Mouse (Mus musculus) retina, postnatal 7 days (tissue): ENCODE results near the gene 1110004F10Rik.
"Not testable (repeated sequence)": the region's sequence is repeated elsewhere in the genome, so short reads cannot be mapped to it uniquely, and the experiment has no call there.

Experiments used
- DNase-seq: peaks from one replicate; pipeline ENCODE4 v3.0.0-alpha.2; 2012; ENCODE audit warnings: low read depth, low spot score

The 1110004F10Rik gene

GRCm38 (mm10) chr7:116039196-116039537 lies at the start of gene 1110004F10Rik:
Gene 1110004F10Rik, plus strand, starts transcription at chr7:116039397.
- DNase-seq = no peak

- DNase-seq = no peak
Observed at GRCm38 (mm10) chr7:116002726-116003125, 36.5 kb upstream of the 1110004F10Rik start.

GRCm38 (mm10) chr7:116029991-116030390 lies 9.2 kb upstream of the 1110004F10Rik start:
- no peak for DNase-seq

- no peak for DNase-seq
Observed at GRCm38 (mm10) chr7:116030597-116031387, 8.4 kb upstream of the 1110004F10Rik start.

- no peak for DNase-seq
Observed at GRCm38 (mm10) chr7:116031388-116031717, 7.8 kb upstream of the 1110004F10Rik start.

- DNase-seq = no peak
Observed at GRCm38 (mm10) chr7:116031718-116032595, 7.2 kb upstream of the 1110004F10Rik start.

GRCm38 (mm10) chr7:116032596-116033307 lies 6.4 kb upstream of the 1110004F10Rik start:
- DNase-seq = peak; percentile 68

GRCm38 (mm10) chr7:116033371-116034241 lies 5.6 kb upstream of the 1110004F10Rik start:
- no peak for DNase-seq

- no peak for DNase-seq
Observed at GRCm38 (mm10) chr7:116034282-116034758, 4.9 kb upstream of the 1110004F10Rik start.

- DNase-seq = no peak
Observed at GRCm38 (mm10) chr7:116035504-116035903, 3.7 kb upstream of the 1110004F10Rik start.

- DNase-seq = no peak
Observed at GRCm38 (mm10) chr7:116036591-116037555, 2.3 kb upstream of the 1110004F10Rik start.

- no peak for DNase-seq
Observed at GRCm38 (mm10) chr7:116038024-116038423, 1.2 kb upstream of the 1110004F10Rik start.

- no peak for DNase-seq
Observed at GRCm38 (mm10) chr7:116038511-116038910, 686 bp upstream of the 1110004F10Rik start, which contains the start of gene Sox6. Gene Sox6, minus strand, starts transcription at chr7:116038796.

GRCm38 (mm10) chr7:116039538-116040466 lies 605 bp downstream of the 1110004F10Rik start:
- peak; percentile 73 for DNase-seq

- DNase-seq = no peak
Observed at GRCm38 (mm10) chr7:116040470-116041019, 1.3 kb downstream of the 1110004F10Rik start.

- no peak for DNase-seq
Observed at GRCm38 (mm10) chr7:116060739-116061138, 21.5 kb downstream of the 1110004F10Rik start.

GRCm38 (mm10) chr7:116084366-116084765 lies 45.2 kb downstream of the 1110004F10Rik start, which contains the start of gene Gm4353:
Gene Gm4353, minus strand, starts transcription at chr7:116084635.
- not testable (repeated sequence) for DNase-seq
